Mouse (Mus musculus): ENCODE measurements around the gene Qars. TPM values are rescaled to one million over a fixed set of nuclear protein-coding genes. Genes with fewer than 3 reads are reported as not detected.

The Qars gene
- polyA plus RNA-seq (2015; fragmentation: Nextera tagmentation; extraction: Ambion mirVana): 99.0 and 102 TPM in 2 replicates

DNA sequence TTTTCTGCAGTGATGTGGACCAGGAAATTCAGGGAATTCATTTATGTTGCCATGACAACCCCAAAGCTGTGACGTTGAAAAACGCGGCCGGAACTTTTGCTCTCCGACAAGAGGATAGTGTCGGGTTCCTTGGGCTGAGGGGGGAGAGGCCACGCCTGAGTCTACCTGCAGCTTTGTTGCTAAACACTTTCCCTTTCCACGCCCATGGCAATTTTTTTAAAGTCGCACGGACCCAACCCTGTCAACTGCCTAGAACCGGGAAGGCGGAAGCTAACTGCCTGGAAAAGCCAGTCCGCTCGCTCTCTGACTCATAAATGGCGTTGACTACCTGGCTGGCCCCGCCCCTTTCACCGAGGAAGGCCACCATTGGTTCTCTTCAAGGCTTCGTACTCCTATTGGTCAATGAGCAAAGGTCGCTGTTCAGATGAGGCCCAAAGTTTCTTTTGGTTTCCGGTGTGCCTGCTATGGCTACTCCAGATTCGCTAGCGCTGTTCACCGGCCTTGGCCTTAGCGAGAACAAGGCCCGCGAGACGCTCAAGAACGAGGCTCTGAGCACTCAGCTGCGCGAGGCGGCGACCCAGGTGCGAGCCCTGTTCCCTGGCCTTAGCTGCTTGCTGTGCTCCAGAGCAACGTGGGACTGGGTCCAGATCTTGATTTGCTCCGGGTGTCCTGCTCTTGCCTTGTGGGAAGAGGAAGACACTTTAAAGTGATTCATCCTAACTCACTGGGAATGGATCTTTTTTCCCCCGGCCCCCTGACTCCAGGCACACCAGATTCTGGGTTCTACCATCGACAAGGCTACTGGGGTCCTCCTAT is at the start of gene Qars:
Gene Qars (plus strand): TSS at position 88 of the 816 bp plus-strand sequence.
- peak within 1 kb of the TSS; percentile 78 for H3K4me2 ChIP-seq
- H3K4me3 ChIP-seq (replicated peaks): peak within 1 kb of the TSS; percentile 74
- no peaks in the 10 kb centered on the region for H3K9me3 ChIP-seq
- WGBS: under 1% methylated on average over 37 of the region's 37 CpGs
- peak within 1 kb of the TSS; percentile 86 for H3K27ac ChIP-seq
- ATAC-seq (ENCODE audit: insufficient read depth, low FRiP score, low read depth): peak; percentile 97
- peaks cover 27% of the 10 kb centered on the region for H3K36me3 ChIP-seq
- H3K27me3 ChIP-seq (replicated peaks): no peaks in the 10 kb centered on the region
- peaks cover 12% of the 10 kb centered on the region for H3K4me1 ChIP-seq
- peak within 1 kb of the TSS; percentile 58; the same call in 1 of the 2 replicates for H3K9ac ChIP-seq

GRCm38 (mm10) chr9:108459939-108460318 is 47.6 kb upstream of the Qars start:
- Histone ChIP-seq H3K27ac (peak overlapping the region; percentile 97), H3K9ac (no peak overlapping the region), H3K27me3 (replicated peaks) (no peaks in the 10 kb centered on the region), H3K4me2 (peak overlapping the region; percentile 83), H3K4me1 (peaks cover 25% of the 10 kb centered on the region), H3K4me3 (replicated peaks) (peak overlapping the region; percentile 89), H3K36me3 (peaks cover 18% of the 10 kb centered on the region), H3K9me3 (no peaks in the 10 kb centered on the region)
- no peak for ATAC-seq (ENCODE audit: insufficient read depth, low FRiP score, low read depth)
- WGBS: 90% methylated on average over 1 of the region's 1 CpGs

GRCm38 (mm10) chr9:108460319-108461178 is 47.0 kb upstream of the Qars start, which contains the start of gene Ccdc71:
Gene Ccdc71, plus strand, starts transcription at chr9:108460527.
- under 1% methylated on average over 51 of the region's 52 CpGs for WGBS
- peak; percentile 78 for ATAC-seq (ENCODE audit: insufficient read depth, low FRiP score, low read depth)
- no peaks in the 10 kb centered on the region for H3K27me3 ChIP-seq (replicated peaks)

DNA sequence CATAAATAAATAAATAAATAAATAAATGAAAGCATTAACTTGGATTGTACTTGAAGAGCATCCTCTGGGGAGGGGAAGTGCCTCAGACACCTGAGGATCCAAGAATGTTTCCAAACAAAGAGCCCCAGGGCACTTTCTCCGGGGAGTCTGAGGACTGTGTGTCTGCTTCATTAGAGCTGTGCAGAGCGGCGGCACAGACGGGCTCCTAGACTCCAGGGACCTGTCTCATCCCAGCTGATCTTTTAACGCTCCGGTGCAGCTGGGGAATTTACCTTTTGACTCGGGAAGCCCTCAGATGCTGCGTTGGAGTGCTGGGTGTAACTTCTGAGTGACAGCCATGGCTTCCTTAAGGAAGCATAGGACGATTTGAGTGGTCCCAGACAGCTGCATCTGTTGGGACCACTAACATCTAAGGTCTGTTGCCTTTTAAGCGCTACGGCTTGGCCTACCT is 46.3 kb upstream of the Qars start, which contains the start of gene Klhdc8b:
Gene Klhdc8b (minus strand): TSS at position 401 of the 451 bp plus-strand sequence.
- ATAC-seq (ENCODE audit: insufficient read depth, low FRiP score, low read depth): no peak
- Histone ChIP-seq H3K36me3 (peaks cover 30% of the 10 kb centered on the region), H3K4me2 (peak within 1 kb of the TSS; percentile 83), H3K4me3 (replicated peaks) (peak within 1 kb of the TSS; percentile 89), H3K4me1 (peaks cover 25% of the 10 kb centered on the region), H3K9ac (peak within 1 kb of the TSS; percentile 83), H3K27me3 (replicated peaks) (no peaks in the 10 kb centered on the region), H3K27ac (peak within 1 kb of the TSS; percentile 97), H3K9me3 (no peaks in the 10 kb centered on the region)
- 19% methylated on average over 11 of the region's 11 CpGs for WGBS

More at GRCm38 (mm10) chr9:108460319-108461178, 47.0 kb upstream of the Qars start, which contains the start of gene Ccdc71:
- H3K4me3 ChIP-seq (replicated peaks): peak within 1 kb of the TSS; percentile 89
- peak within 1 kb of the TSS; percentile 83 for H3K9ac ChIP-seq
- peaks cover 25% of the 10 kb centered on the region for H3K4me1 ChIP-seq
- no peaks in the 10 kb centered on the region for H3K9me3 ChIP-seq
- peak within 1 kb of the TSS; percentile 97 for H3K27ac ChIP-seq
- peaks cover 24% of the 10 kb centered on the region for H3K36me3 ChIP-seq
- peak within 1 kb of the TSS; percentile 83 for H3K4me2 ChIP-seq

- Histone ChIP-seq H3K4me1 (peaks cover 25% of the 10 kb centered on the region), H3K27ac (peak overlapping the region; percentile 97), H3K4me3 (replicated peaks) (peak overlapping the region; percentile 89), H3K9me3 (no peaks in the 10 kb centered on the region), H3K36me3 (peaks cover 33% of the 10 kb centered on the region), H3K4me2 (peak overlapping the region; percentile 83), H3K27me3 (replicated peaks) (no peaks in the 10 kb centered on the region), H3K9ac (no peak overlapping the region)
- 73% methylated on average over 5 of the region's 5 CpGs for WGBS
- no peak for ATAC-seq (ENCODE audit: insufficient read depth, low FRiP score, low read depth)
Measured at GRCm38 (mm10) chr9:108461675-108462074, 45.8 kb upstream of the Qars start.

GRCm38 (mm10) chr9:108462192-108462591 is 45.3 kb upstream of the Qars start:
- Histone ChIP-seq H3K4me3 (replicated peaks) (peak overlapping the region; percentile 89), H3K9me3 (no peaks in the 10 kb centered on the region), H3K4me1 (peaks cover 25% of the 10 kb centered on the region), H3K27ac (peak overlapping the region; percentile 97), H3K36me3 (peaks cover 33% of the 10 kb centered on the region), H3K4me2 (peak overlapping the region; percentile 83), H3K27me3 (replicated peaks) (no peaks in the 10 kb centered on the region), H3K9ac (no peak overlapping the region)
- 38% methylated on average over 10 of the region's 10 CpGs for WGBS
- ATAC-seq (ENCODE audit: insufficient read depth, low FRiP score, low read depth): peak; percentile 55

DNA sequence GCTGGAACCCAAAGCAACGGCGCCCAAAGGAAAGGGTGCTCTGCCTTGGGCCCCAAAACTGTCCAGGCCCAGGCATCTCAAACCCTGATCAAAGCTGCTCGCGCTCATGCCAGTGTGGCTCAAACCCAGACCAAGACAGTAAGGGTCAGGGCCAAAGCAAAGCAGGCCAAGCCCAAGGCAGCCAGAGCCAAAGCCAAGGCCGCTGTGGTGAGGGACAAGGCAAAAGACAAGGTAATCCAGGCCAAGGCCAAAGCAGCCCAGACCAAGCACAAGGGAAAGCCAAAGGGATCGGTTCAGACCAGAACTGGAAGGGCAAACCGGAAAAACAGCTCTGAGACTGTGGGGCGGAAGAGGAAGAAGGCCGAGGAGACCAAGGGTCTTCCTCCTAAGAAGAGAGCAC is 43.8 kb upstream of the Qars start:
- Histone ChIP-seq H3K27me3 (replicated peaks) (no peaks in the 10 kb centered on the region), H3K9ac (no peak overlapping the region), H3K4me2 (no peak overlapping the region), H3K4me3 (replicated peaks) (no peak overlapping the region), H3K4me1 (peaks cover 25% of the 10 kb centered on the region), H3K36me3 (peaks cover 33% of the 10 kb centered on the region), H3K9me3 (no peaks in the 10 kb centered on the region), H3K27ac (no peak overlapping the region)
- ATAC-seq (ENCODE audit: insufficient read depth, low FRiP score, low read depth): no peak
- WGBS: 94% methylated on average over 9 of the region's 9 CpGs

- Histone ChIP-seq H3K9ac (no peak overlapping the region), H3K36me3 (peaks cover 33% of the 10 kb centered on the region), H3K4me3 (replicated peaks) (no peak overlapping the region), H3K27ac (no peak overlapping the region), H3K9me3 (no peaks in the 10 kb centered on the region), H3K4me1 (peaks cover 24% of the 10 kb centered on the region), H3K27me3 (replicated peaks) (no peaks in the 10 kb centered on the region), H3K4me2 (no peak overlapping the region)
- WGBS: 88% methylated on average over 2 of the region's 2 CpGs
- no peak for ATAC-seq (ENCODE audit: insufficient read depth, low FRiP score, low read depth)
Measured at GRCm38 (mm10) chr9:108466219-108466618, 41.3 kb upstream of the Qars start.

GRCm38 (mm10) chr9:108469430-108469829 is 38.1 kb upstream of the Qars start:
- H3K27me3 ChIP-seq (replicated peaks): no peaks in the 10 kb centered on the region
- no peak for ATAC-seq (ENCODE audit: insufficient read depth, low FRiP score, low read depth)
- H3K27ac ChIP-seq: no peak overlapping the region
- peaks cover 20% of the 10 kb centered on the region for H3K36me3 ChIP-seq
- no peaks in the 10 kb centered on the region for H3K4me1 ChIP-seq
- WGBS: 63% methylated on average over 5 of the region's 5 CpGs
- H3K4me2 ChIP-seq: no peak overlapping the region
- H3K9ac ChIP-seq: no peak overlapping the region
- H3K4me3 ChIP-seq (replicated peaks): no peak overlapping the region
- no peaks in the 10 kb centered on the region for H3K9me3 ChIP-seq

DNA sequence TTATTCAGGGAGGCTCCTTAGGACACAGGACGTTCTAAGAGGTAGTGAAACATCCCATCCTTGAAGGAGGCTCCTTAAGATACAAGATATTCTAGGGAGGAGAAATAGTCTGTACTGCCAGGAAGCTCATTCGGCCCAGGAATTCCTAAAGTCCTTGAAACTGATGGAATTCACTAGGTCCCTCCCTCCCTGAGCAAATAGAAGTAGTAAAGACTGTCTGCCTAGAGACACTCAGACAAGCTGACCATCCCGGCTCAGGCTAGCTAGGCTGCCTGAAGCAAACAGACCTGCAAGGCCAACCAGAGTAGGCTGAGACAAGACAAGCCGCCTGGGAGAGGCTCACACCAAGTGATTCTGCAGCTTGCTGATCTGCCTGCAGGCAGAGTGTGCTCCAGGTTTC is 37.7 kb upstream of the Qars start:
- H3K4me2 ChIP-seq: no peak overlapping the region
- no peaks in the 10 kb centered on the region for H3K27me3 ChIP-seq (replicated peaks)
- WGBS: 51% methylated on average over 4 of the region's 4 CpGs
- no peak overlapping the region for H3K27ac ChIP-seq
- H3K36me3 ChIP-seq: peaks cover 16% of the 10 kb centered on the region
- H3K4me1 ChIP-seq: no peaks in the 10 kb centered on the region
- no peak overlapping the region for H3K4me3 ChIP-seq (replicated peaks)
- H3K9ac ChIP-seq: no peak overlapping the region
- H3K9me3 ChIP-seq: no peaks in the 10 kb centered on the region
- ATAC-seq (ENCODE audit: insufficient read depth, low FRiP score, low read depth): no peak

- H3K9me3 ChIP-seq: no peaks in the 10 kb centered on the region
- H3K36me3 ChIP-seq: no peaks in the 10 kb centered on the region
- no peak overlapping the region for H3K4me3 ChIP-seq (replicated peaks)
- no peak overlapping the region for H3K9ac ChIP-seq
- no peak overlapping the region for H3K4me2 ChIP-seq
- no peak for ATAC-seq (ENCODE audit: insufficient read depth, low FRiP score, low read depth)
- H3K4me1 ChIP-seq: peaks cover 7% of the 10 kb centered on the region; the same call in 1 of the 2 replicates
- 71% methylated on average over 1 of the region's 1 CpGs for WGBS
- H3K27ac ChIP-seq: no peak overlapping the region
- no peaks in the 10 kb centered on the region for H3K27me3 ChIP-seq (replicated peaks)
Measured at GRCm38 (mm10) chr9:108474528-108474927, 33.0 kb upstream of the Qars start.

All from stomach, embryonic 15.5 days (tissue).